Comparison of ENCODE assay signal across 15 mouse cellular contexts in genomic region chr7:110597141-110597540, GRCm38 (mm10).
"Had no signal": no experiment of that assay in that cellular context is flagged by ENCODE, and none has a peak within 500 bp of the region (broad histone marks: within the 10 kb centered on the region; RNA-seq: fewer than 3 reads in every experiment).

No protein-coding gene starts in this region.

- H3K4me1 ChIP-seq: neural tube, embryonic 15.5 days; stomach, embryonic 15.5 days had no signal

- H3K4me3 ChIP-seq: neural tube, embryonic 15.5 days; stomach, embryonic 15.5 days had no signal

- H3K27ac ChIP-seq: neural tube, embryonic 15.5 days; stomach, embryonic 15.5 days; stomach, postnatal 0 days had no signal

- DNase-seq: retina, postnatal 1 day; right cerebral cortex, adult 18-20 months; right cerebral cortex, postnatal 14 days; right cerebral cortex, postnatal 25 days; right cerebral cortex, postnatal 4 days; spleen, adult 18-20 months; thymus, adult 18-20 months; thymus, adult 2 months; thymus, postnatal 14 days; thymus, postnatal 25 days; thymus, postnatal 36 days; thymus, postnatal 4 days had no signal

- H3K9ac ChIP-seq: neural tube, embryonic 15.5 days; stomach, embryonic 15.5 days had no signal

- H3K27me3 ChIP-seq: neural tube, embryonic 15.5 days; stomach, embryonic 15.5 days had no signal
